8 mouse cellular contexts compared by ENCODE assay signal in genomic region chr6:105677149-105678031, GRCm38 (mm10). TPM values are rescaled to one million over a fixed set of nuclear protein-coding genes. Genes with fewer than 3 reads are reported as not detected.
DNase-seq lines count a peak whose midpoint lies in the region; ATAC-seq and TF ChIP-seq lines count a peak whose summit lies in the region.

Gene Cntn4 (plus strand): TSS chr6:105677660.

- no peaks in the 10 kb centered on the region for H3K9me3 ChIP-seq in heart, embryonic 10.5 days
- H3K9me3 ChIP-seq in embryonic facial prominence, embryonic 11.5 days (replicated peaks; ENCODE audit: control insufficient read depth, low read length): no peaks in the 10 kb centered on the region
- H3K9me3 ChIP-seq in intestine, embryonic 14.5 days (ENCODE audit: control insufficient read depth, low read length): no peaks in the 10 kb centered on the region
- H3K9me3 ChIP-seq in limb, embryonic 14.5 days (ENCODE audit: control insufficient read depth, low read length): no peaks in the 10 kb centered on the region

- intact Hi-C loops in heart, postnatal 25 days (cut with DNase I): no loop called here

- H3K4me2 ChIP-seq in embryonic facial prominence, embryonic 11.5 days (ENCODE audit: low read depth, low read length): peak within 1 kb of the TSS; percentile 59
- H3K4me2 ChIP-seq in intestine, embryonic 14.5 days (ENCODE audit: low read length): peak within 1 kb of the TSS; percentile 51
- H3K4me2 ChIP-seq in limb, embryonic 14.5 days (replicated peaks; ENCODE audit: low read depth, low read length, severe bottlenecking): peak within 1 kb of the TSS; percentile 69

- no peaks in the 10 kb centered on the region for H3K36me3 ChIP-seq in heart, embryonic 10.5 days
- no peaks in the 10 kb centered on the region for H3K36me3 ChIP-seq in embryonic facial prominence, embryonic 11.5 days (replicated peaks; ENCODE audit: control insufficient read depth, insufficient read depth, low read depth, low read length)
- no peaks in the 10 kb centered on the region for H3K36me3 ChIP-seq in intestine, embryonic 14.5 days (ENCODE audit: control insufficient read depth, insufficient read depth, low read length)
- H3K36me3 ChIP-seq in limb, embryonic 14.5 days (ENCODE audit: control insufficient read depth, insufficient read depth, low read length): no peaks in the 10 kb centered on the region

- peak within 1 kb of the TSS; percentile 54 for H3K4me3 ChIP-seq in heart, embryonic 10.5 days
- H3K4me3 ChIP-seq in embryonic facial prominence, embryonic 11.5 days (ENCODE audit: low read depth, low read length): peak within 1 kb of the TSS; percentile 29
- H3K4me3 ChIP-seq in intestine, embryonic 14.5 days (ENCODE audit: low read depth, low read length): peak within 1 kb of the TSS; percentile 30
- peak within 1 kb of the TSS; percentile 42 for H3K4me3 ChIP-seq in limb, embryonic 14.5 days (replicated peaks; ENCODE audit: low read length)

- H3K4me1 ChIP-seq in heart, embryonic 10.5 days: peaks cover 8% of the 10 kb centered on the region; the same call in 1 of the 2 replicates
- no peaks in the 10 kb centered on the region for H3K4me1 ChIP-seq in embryonic facial prominence, embryonic 11.5 days (ENCODE audit: control insufficient read depth, insufficient read depth, low read length)
- H3K4me1 ChIP-seq in intestine, embryonic 14.5 days (replicated peaks; ENCODE audit: control insufficient read depth, insufficient read depth, low read length): no peaks in the 10 kb centered on the region
- H3K4me1 ChIP-seq in limb, embryonic 14.5 days (ENCODE audit: control insufficient read depth, insufficient read depth, low read length): peaks cover 4% of the 10 kb centered on the region; the same call in 1 of the 2 replicates

- no peak for TF ChIP-seq POLR2A in limb, embryonic 14.5 days (IDR thresholded peaks at IDR 0.05; ENCODE audit: borderline replicate concordance, extremely low read depth, insufficient read depth, insufficient read length)

- 3% methylated on average over 40 of the region's 40 CpGs for WGBS in heart, embryonic 10.5 days
- WGBS in embryonic facial prominence, embryonic 11.5 days: 2% methylated on average over 40 of the region's 40 CpGs
- WGBS in intestine, embryonic 14.5 days: 3% methylated on average over 40 of the region's 40 CpGs
- 2% methylated on average over 30 of the region's 40 CpGs for WGBS in limb, embryonic 14.5 days

- peak; percentile 68 for ATAC-seq in embryonic facial prominence, embryonic 11.5 days (replicated peaks; ENCODE audit: insufficient number of reproducible peaks, low FRiP score, low TSS enrichment, low read depth)
- ATAC-seq in intestine, embryonic 14.5 days (replicated peaks; ENCODE audit: low FRiP score, low TSS enrichment, low read depth): peak; percentile 79
- ATAC-seq in limb, embryonic 14.5 days (ENCODE audit: low FRiP score, low read depth): peak; percentile 67
- no peak for ATAC-seq in erythroid progenitor cell, adult 5-6 weeks (replicated peaks; ENCODE audit: low FRiP score, poor library complexity, severe bottlenecking)

- H3K27ac ChIP-seq in heart, embryonic 10.5 days: no peak within 1 kb of the TSS
- no peak within 1 kb of the TSS for H3K27ac ChIP-seq in embryonic facial prominence, embryonic 11.5 days (replicated peaks; ENCODE audit: low read depth, low read length)
- H3K27ac ChIP-seq in intestine, embryonic 14.5 days (ENCODE audit: low read depth): no peak within 1 kb of the TSS
- no peak within 1 kb of the TSS for H3K27ac ChIP-seq in limb, embryonic 14.5 days (replicated peaks; ENCODE audit: low read depth, low read length)

- no peak within 1 kb of the TSS; the same call in 1 of the 2 replicates for H3K9ac ChIP-seq in embryonic facial prominence, embryonic 11.5 days (replicated peaks; ENCODE audit: low read length)
- no peak within 1 kb of the TSS for H3K9ac ChIP-seq in intestine, embryonic 14.5 days (ENCODE audit: low read length)
- peak within 1 kb of the TSS; percentile 41 for H3K9ac ChIP-seq in limb, embryonic 14.5 days (ENCODE audit: low read depth, low read length, severe bottlenecking)

- H3K27me3 ChIP-seq in heart, embryonic 10.5 days (ENCODE audit: insufficient read depth, poor library complexity, severe bottlenecking): peaks cover 45% of the 10 kb centered on the region
- peaks cover 18% of the 10 kb centered on the region for H3K27me3 ChIP-seq in embryonic facial prominence, embryonic 11.5 days (ENCODE audit: control insufficient read depth, insufficient read depth, low read length)
- H3K27me3 ChIP-seq in intestine, embryonic 14.5 days (replicated peaks; ENCODE audit: control insufficient read depth, insufficient read depth, low read length): peaks cover 42% of the 10 kb centered on the region
- H3K27me3 ChIP-seq in limb, embryonic 14.5 days (ENCODE audit: control insufficient read depth, insufficient read depth, low read length): peaks cover 42% of the 10 kb centered on the region

- no peak for DNase-seq in heart, embryonic 10.5 days (ENCODE audit: low spot score)
- no peak for DNase-seq in heart, postnatal 25 days (ENCODE audit: low spot score)
- DNase-seq in ES-CJ7 (ENCODE audit: low read depth, low spot score): peak; percentile 73
- DNase-seq in embryonic facial prominence, embryonic 11.5 days (ENCODE audit: low spot score): peak; percentile 19
- DNase-seq in intestine, embryonic 14.5 days (ENCODE audit: low spot score): no peak
- no peak for DNase-seq in limb, embryonic 14.5 days (ENCODE audit: low spot score)
- peak; percentile 76 for DNase-seq in right cerebral cortex, postnatal 25 days

RNA-seq across cellular contexts. Expression of gene Cntn4, which starts in this region (rescaled TPM):
- polyA plus RNA-seq in heart, embryonic 10.5 days (2016; fragmentation: Nextera tagmentation; extraction: Ambion mirVana): 0.26 and 0.48 TPM in 2 replicates
- total RNA-seq in heart, postnatal 25 days (2021): not detected
- 2.0 and 2.4 TPM in 2 replicates for polyA plus RNA-seq in embryonic facial prominence, embryonic 11.5 days (2014; fragmentation: Nextera tagmentation; extraction: Ambion mirVana)
- polyA plus RNA-seq in intestine, embryonic 14.5 days (2014; fragmentation: Nextera tagmentation; extraction: Ambion mirVana): 0.26 and 0.62 TPM in 2 replicates
- 0.79 and 1.2 TPM in 2 replicates for polyA plus RNA-seq in limb, embryonic 14.5 days (2012; rRNA removed)
- 1.9 and 2.7 TPM in 2 replicates for polyA plus RNA-seq in limb, embryonic 14.5 days (2014; fragmentation: Nextera tagmentation; extraction: Ambion mirVana)
- total RNA-seq in erythroid progenitor cell, adult 5-6 weeks (2015; ENCODE audit: low replicate concordance): not detected in 2 replicates
- total RNA-seq in erythroid progenitor cell, adult 5-6 weeks (2017; ENCODE audit: low replicate concordance): not detected in 2 replicates

Comparison
In these comparisons a context has a peak if more than half of its experiments do, and no peak if none do; other contexts are left out.
1. Peak in ATAC-seq, H3K4me3 ChIP-seq and H3K4me2 ChIP-seq in intestine, embryonic 14.5 days; RNA of the gene not detected or under 1 TPM.
2. DNase-seq: peak in ES-CJ7 (single experiment), embryonic facial prominence, embryonic 11.5 days (single experiment) and right cerebral cortex, postnatal 25 days (single experiment); none in heart, embryonic 10.5 days (single experiment), heart, postnatal 25 days (single experiment), intestine, embryonic 14.5 days (single experiment) and limb, embryonic 14.5 days (single experiment).
3. Peak in every context shown above with its lines, with median percentiles within 50 percentile points of each other: H3K4me3 ChIP-seq and H3K4me2 ChIP-seq.